Mouse (Mus musculus) naive thymus-derived CD4-positive, alpha-beta T cell, adult 2 months (primary cell): Measurements from ENCODE around the gene Stam2.
A peak's percentile ranks its signal among the peaks of the same experiment; 100 is the strongest.

Experiments
- DNase-seq: peaks from one replicate; pipeline ENCODE4 v3.0.0-alpha.2; 2011; ENCODE audit warnings: low read depth

The Stam2 gene

GRCm38 (mm10) chr2:52730891-52731290 lies 11.2 kb downstream of the Stam2 start:
- no peak for DNase-seq

- DNase-seq = no peak
Observed at GRCm38 (mm10) chr2:52720231-52721025, 21.7 kb downstream of the Stam2 start.

GRCm38 (mm10) chr2:52717076-52717475 lies 25.0 kb downstream of the Stam2 start:
- DNase-seq = no peak

DNA sequence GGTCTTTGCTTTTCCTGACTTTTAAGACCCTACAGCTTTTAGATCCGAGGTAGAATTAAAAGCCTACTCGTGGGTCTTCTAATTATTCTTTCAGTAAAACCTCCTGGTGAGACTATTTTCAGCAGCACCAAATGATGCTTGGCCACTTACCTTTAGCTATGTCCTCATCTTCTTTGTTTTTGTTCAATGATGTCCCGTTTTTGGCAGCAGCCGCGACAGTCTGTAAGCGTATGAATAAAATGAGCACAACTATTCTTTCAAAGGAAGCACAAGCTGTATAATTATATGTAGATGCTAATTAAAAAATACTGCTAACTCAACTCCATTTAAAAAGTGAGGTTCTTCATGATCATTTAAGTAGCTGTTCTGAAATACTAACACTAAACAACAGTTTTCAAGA lies 26.5 kb downstream of the Stam2 start:
- no peak for DNase-seq

- DNase-seq = no peak
Observed at GRCm38 (mm10) chr2:52714111-52714510, 28.0 kb downstream of the Stam2 start.

- no peak for DNase-seq
Observed at GRCm38 (mm10) chr2:52710804-52711203, 31.3 kb downstream of the Stam2 start.

- DNase-seq = no peak
Observed at GRCm38 (mm10) chr2:52709417-52709816, 32.7 kb downstream of the Stam2 start.

GRCm38 (mm10) chr2:52701368-52702036 lies 40.6 kb downstream of the Stam2 start:
- no peak for DNase-seq

GRCm38 (mm10) chr2:52700352-52700751 lies 41.7 kb downstream of the Stam2 start:
- no peak for DNase-seq

DNA sequence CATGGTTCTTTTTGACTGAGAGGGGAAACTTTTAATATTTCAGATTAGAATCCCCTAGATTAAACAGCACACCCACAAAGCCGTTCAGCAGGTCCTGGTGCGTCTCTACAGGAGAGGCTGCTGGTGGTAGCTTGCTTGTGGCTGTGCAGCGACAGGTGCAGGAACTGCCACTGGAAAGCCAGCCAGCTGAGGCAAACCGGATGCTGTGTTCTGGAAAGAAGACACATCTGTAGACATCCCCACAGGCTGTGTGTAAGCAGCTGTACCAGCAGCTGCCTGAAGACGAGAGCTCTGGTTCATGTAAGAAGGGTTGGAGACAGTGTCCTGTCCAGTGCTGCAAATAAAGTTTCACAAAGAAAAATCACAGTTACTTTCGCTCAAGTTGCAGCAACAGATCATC lies 47.5 kb downstream of the Stam2 start:
- DNase-seq = no peak

DNA sequence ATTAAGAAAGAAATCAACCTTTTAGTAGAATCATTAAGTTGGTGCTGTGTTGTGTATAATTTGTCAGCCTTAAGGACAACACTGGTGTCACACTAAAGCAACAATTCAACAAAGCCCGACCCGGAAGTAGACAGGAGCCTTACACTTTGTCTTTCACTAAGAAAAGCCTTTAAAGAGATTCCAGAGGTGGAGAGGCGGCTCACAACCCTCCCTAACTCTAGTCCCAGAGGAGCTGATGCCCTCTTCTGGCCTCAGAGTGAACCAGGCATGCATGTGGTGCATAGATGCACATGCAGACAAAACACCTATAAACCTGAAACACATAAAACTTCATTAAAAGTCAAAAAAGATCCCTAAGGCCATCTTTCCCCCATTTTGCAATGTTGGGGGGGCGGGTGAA lies 50.3 kb downstream of the Stam2 start:
- DNase-seq = no peak

- no peak for DNase-seq
Observed at GRCm38 (mm10) chr2:52686601-52687000, 55.5 kb downstream of the Stam2 start.

- no peak for DNase-seq
Observed at GRCm38 (mm10) chr2:52677589-52677988, 64.5 kb downstream of the Stam2 start.

- DNase-seq = no peak
Observed at GRCm38 (mm10) chr2:52676913-52677303, 65.2 kb downstream of the Stam2 start.

DNA sequence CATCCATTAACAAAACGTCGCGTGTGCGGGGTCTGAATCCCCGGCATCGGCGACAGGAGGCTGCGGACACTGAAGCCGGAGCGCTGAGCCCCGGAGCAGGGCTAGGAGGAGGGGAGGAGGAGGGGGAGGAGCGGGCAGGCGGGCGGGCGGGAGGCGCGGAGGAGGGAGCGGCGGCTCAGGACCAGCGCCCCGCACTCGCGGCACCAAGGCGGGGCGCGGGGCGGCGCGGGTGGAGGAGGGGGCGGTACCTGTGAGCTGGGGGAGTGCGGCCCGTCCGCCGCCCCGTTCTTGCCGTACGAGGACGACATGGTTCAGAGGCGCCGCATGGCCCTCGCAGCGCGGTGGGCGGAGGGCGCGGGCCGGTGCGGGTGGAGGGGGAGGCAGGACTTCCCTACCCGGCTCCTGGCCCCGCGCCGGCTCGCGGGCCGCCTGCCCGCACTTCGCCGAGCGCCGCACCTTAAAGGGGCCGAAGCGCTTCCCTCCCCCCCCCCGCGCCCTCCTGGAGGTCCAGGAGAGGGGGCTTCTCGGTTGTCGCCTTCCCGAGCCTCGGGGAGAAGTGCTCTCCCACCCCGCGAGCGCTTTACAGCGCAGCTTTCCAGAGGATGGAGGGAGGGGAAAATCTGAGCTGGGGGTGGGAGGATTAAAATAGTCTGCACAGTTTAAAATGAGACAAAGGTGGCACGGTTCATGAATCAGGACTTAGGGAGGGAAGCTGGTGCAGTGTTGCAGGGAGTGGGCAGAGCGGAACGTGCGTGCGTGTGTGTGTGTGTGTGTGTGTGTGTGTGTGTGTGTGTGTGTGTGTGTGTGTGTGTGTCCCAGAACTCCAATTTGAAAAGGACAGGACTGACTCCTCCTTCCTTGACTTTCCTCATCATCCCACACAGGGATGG lies 65.8 kb downstream of the Stam2 start, which contains the start of gene Cacnb4:
Gene Cacnb4 (minus strand): TSS at position 809 of the 890 bp plus-strand sequence.
- DNase-seq = peak; percentile 6

- DNase-seq = peak; percentile 5
Observed at GRCm38 (mm10) chr2:52675278-52675987, 66.6 kb downstream of the Stam2 start.

DNA sequence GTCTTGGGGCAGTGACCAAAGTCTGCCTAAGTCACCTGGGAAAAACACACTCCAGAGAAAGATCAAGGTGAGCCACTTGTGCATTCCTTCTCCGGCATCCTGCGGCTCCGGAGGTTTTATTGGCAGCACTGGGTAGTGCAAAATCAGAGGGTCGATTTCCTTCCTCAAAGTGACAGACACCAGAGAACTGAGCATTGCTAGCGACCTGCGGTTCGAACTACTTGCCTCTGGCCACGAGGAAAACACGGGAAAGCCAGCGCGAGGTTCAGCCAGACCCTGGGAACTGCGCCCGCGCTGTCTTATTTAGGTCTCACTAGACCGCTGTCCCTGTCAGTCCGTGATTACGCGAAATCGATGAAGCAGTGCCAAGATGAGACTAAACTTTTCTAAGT lies 67.2 kb downstream of the Stam2 start:
- DNase-seq = no peak

DNA sequence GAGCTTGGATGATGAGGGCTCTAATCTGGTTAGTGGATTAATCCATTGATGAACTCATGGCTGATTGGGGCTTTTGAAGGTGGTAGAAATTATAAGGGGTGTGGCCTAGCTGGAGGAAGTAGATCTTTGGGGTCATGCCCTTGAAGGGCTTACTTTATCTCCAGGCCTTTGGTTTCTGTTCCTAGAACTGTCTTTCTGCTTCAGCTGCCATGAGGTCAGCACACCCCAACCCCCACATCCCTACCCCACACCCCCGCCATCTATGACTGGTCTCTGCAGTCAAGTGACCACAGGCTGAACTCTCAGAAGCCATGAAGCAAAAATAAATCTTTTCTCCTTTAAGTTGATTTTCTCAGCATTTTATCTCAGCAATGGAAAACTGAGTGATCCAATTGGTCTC lies 68.9 kb downstream of the Stam2 start:
- no peak for DNase-seq

- no peak for DNase-seq
Observed at GRCm38 (mm10) chr2:52670733-52671132, 71.3 kb downstream of the Stam2 start.

GRCm38 (mm10) chr2:52668480-52668879 lies 73.6 kb downstream of the Stam2 start:
- no peak for DNase-seq

DNA sequence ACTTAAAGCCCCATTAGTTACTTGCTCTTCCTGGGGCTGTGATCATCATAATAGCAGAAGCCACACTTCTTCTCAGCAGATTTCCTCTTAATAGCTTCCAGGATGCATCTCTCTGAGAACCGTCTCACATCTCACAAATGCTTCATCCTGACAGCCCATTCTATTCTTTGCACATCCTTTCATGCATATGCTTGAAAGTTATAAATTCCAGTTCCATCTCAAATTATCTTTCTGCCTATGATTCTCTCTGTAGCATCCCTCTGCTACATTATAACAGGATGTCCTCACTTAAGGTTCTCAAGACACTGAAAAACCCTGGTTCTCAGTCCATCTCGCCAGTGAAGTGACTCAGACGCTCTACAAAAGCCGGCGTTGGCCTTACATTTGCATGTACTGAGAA lies 85.4 kb downstream of the Stam2 start:
- no peak for DNase-seq

- DNase-seq = no peak
Observed at GRCm38 (mm10) chr2:52654541-52654940, 87.5 kb downstream of the Stam2 start.
